Mouse (Mus musculus) E14TG2a.4 (cell line): ENCODE measurements around the gene Apoe.

Experiments
- H3K27me3 ChIP-seq: 2 replicates; pipeline ENCODE4 v1.6.1; 2014; ENCODE audit warnings: low read length, control low read depth; ENCODE audit not compliant: insufficient read depth
- H3K36me3 ChIP-seq: 2 replicates; pipeline ENCODE4 v1.6.1; 2014; ENCODE audit warnings: low read length, control low read depth; ENCODE audit not compliant: insufficient read depth
- H3K4me1 ChIP-seq: replicated peaks from 2 replicates; pipeline ENCODE4 v1.6.1; 2014; ENCODE audit warnings: low read depth, low read length, control low read depth
- H3K4me3 ChIP-seq: replicated peaks from 2 replicates; pipeline ENCODE4 v1.5.1; 2014; ENCODE audit warnings: mild to moderate bottlenecking, low read length
- H3K9me3 ChIP-seq: 2 replicates; pipeline ENCODE4 v1.6.1; 2014; ENCODE audit warnings: low read length, control low read depth
- CTCF ChIP-seq: conservative IDR thresholded peaks from 2 replicates; pipeline ENCODE4 v1.5.1; 2014; ENCODE audit warnings: low read length
- NANOG ChIP-seq: IDR thresholded peaks from 2 replicates; pipeline ENCODE4 v1.6.1; 2014; ENCODE audit warnings: borderline replicate concordance, low read length, mixed read lengths
- POU5F1 ChIP-seq: IDR thresholded peaks from 2 replicates; pipeline ENCODE4 v1.6.1; 2014; ENCODE audit warnings: low read length, borderline replicate concordance

Gene Apoe

DNA sequence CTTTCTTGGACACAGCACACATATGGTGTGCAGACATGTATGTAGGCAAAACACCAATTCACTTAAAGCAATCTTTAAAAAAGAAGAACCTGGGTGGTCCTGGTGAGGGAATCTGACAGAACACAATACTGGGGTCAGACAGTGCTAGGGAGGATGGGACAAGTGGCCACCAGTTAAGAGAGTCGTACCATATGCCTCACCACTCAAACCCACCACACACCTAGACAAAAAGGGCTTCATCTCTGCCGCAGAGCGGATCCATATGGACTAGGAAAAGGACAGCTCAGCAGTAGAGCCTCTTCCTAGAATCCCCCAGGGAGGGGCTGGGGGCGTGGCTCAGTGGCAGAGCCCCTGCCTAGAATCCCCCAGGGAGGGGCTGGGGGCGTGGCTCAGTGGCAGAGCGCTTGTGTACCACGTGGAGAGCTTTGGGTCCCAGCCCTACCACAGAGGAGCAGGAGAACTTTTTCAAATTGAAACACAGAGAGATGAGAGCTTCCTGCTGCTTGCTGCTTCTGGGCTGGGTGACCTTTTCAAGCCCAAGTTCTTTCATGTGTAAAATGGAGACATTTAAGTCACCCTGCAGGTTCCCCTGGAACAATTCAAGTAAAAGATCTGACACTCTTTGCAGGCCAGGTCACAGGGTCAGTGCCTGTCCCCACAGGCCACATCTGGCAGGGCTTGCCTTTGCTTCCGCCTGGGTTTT lies 42.5 kb upstream of the Apoe start:
- Histone ChIP-seq H3K9me3 (peaks cover under 1% of the 10 kb centered on the region), H3K36me3 (peaks cover 70% of the 10 kb centered on the region), H3K27me3 (no peaks in the 10 kb centered on the region), H3K4me1 (peaks cover 82% of the 10 kb centered on the region), H3K4me3 (peak overlapping the region; percentile 64)
- TF ChIP-seq CTCF, result no peak
- TF ChIP-seq NANOG, result peak; percentile 72; the same call in 1 of the 2 replicates
- no peak for TF ChIP-seq POU5F1

- peak overlapping the region; percentile 64 for H3K4me3 ChIP-seq
- TF ChIP-seq NANOG (no peak), CTCF (peak; percentile 34), POU5F1 (no peak)
- H3K36me3 ChIP-seq, result peaks cover 73% of the 10 kb centered on the region
- peaks cover 71% of the 10 kb centered on the region for H3K4me1 ChIP-seq
- H3K9me3 ChIP-seq, result peaks cover 10% of the 10 kb centered on the region
- H3K27me3 ChIP-seq, result no peaks in the 10 kb centered on the region
Measured at GRCm38 (mm10) chr7:19740269-19740668, 41.3 kb upstream of the Apoe start.

DNA sequence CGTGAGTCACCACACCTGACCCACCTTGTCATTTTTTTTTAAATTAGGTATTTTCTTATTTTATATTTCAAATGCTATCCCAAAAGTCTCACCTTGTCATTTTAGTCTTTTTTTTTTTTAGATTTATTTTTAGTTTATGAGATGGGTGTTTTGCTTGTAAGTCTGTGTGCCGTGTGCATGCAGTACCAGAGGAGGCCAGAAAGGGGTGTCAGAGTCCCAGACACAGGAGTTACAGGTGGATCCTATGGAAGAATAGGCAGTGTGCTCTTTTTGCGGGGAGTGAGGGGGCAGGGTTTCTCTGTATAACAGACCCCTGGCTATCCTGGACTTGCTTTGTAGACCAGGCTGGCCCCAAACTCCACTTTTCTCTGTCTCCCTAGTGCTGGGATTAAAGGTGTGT lies 39.8 kb upstream of the Apoe start:
- Histone ChIP-seq H3K9me3 (peaks cover 10% of the 10 kb centered on the region), H3K4me3 (no peak overlapping the region), H3K4me1 (peaks cover 71% of the 10 kb centered on the region), H3K36me3 (peaks cover 73% of the 10 kb centered on the region), H3K27me3 (no peaks in the 10 kb centered on the region)
- TF ChIP-seq POU5F1, result no peak
- TF ChIP-seq CTCF, result peak; percentile 32; the same call in 1 of the 2 replicates

GRCm38 (mm10) chr7:19736389-19737057 lies 37.5 kb upstream of the Apoe start:
- Histone ChIP-seq H3K4me1 (peaks cover 64% of the 10 kb centered on the region), H3K9me3 (peaks cover 10% of the 10 kb centered on the region)
- TF ChIP-seq NANOG (no peak), CTCF (no peak), POU5F1 (no peak)

DNA sequence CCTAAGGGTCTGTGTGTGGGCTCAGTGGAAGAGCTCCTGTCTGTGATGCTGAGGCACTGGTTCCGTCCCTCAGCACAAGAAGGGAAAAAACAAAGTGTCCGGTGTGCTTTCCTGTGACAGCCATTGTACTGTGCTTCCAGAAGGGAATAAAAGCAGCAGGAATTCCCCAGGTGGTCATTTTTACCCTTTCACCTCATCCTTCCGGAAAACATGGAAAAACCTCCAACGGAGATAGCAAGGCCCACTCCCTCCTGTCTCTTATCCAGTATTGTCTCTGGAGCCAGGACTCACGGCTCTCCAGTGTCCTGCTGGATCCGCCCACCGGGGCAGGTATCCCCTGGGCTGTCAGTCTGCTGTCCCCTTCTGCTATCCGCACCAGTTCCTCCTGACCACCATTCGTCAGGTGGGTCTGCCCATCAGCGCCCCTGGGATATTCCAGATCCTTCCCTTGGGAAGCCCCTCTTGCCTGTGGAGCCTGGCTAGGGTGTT lies 35.2 kb upstream of the Apoe start:
- peaks cover 10% of the 10 kb centered on the region for H3K9me3 ChIP-seq
- no peak overlapping the region for H3K4me3 ChIP-seq
- H3K36me3 ChIP-seq, result peaks cover 94% of the 10 kb centered on the region
- H3K4me1 ChIP-seq, result peaks cover 48% of the 10 kb centered on the region
- H3K27me3 ChIP-seq, result no peaks in the 10 kb centered on the region
- TF ChIP-seq CTCF, result no peak

More at GRCm38 (mm10) chr7:19736389-19737057, 37.5 kb upstream of the Apoe start:
- H3K4me3 ChIP-seq, result no peak overlapping the region
- no peaks in the 10 kb centered on the region for H3K27me3 ChIP-seq
- H3K36me3 ChIP-seq, result peaks cover 85% of the 10 kb centered on the region

DNA sequence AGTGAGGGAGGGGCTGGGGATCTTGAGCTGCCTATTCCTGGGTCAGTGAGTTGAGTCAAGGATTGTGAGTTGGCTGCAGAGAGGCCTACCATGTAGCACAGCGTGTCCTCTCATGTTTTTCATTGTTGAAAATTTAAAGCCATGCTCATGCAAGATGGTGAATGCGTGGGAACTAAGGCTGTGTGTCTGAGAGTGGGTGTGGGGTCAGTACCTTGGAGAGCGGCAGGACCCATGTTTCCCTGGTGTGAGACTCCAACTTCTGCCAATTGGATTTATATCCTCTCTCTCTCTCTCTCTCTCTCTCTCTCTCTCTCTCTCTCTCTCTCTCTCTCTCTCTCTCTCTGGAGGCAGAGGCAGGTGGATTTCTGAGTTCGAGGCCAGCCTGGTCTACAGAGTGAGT lies 27.6 kb upstream of the Apoe start:
- no peak overlapping the region for H3K4me3 ChIP-seq
- H3K9me3 ChIP-seq, result no peaks in the 10 kb centered on the region
- TF ChIP-seq CTCF (no peak), POU5F1 (no peak), NANOG (no peak)
- H3K4me1 ChIP-seq, result peaks cover 61% of the 10 kb centered on the region
- H3K27me3 ChIP-seq, result no peaks in the 10 kb centered on the region
- H3K36me3 ChIP-seq, result peaks cover 95% of the 10 kb centered on the region

- no peak overlapping the region for H3K4me3 ChIP-seq
- peaks cover 95% of the 10 kb centered on the region for H3K36me3 ChIP-seq
- no peaks in the 10 kb centered on the region for H3K27me3 ChIP-seq
- TF ChIP-seq CTCF (no peak), NANOG (no peak), POU5F1 (no peak)
- H3K4me1 ChIP-seq, result peaks cover 65% of the 10 kb centered on the region
- no peaks in the 10 kb centered on the region for H3K9me3 ChIP-seq
Measured at GRCm38 (mm10) chr7:19724167-19724566, 25.2 kb upstream of the Apoe start.

GRCm38 (mm10) chr7:19722754-19723195 lies 23.8 kb upstream of the Apoe start:
- TF ChIP-seq NANOG, result no peak
- TF ChIP-seq CTCF, result no peak
- no peak for TF ChIP-seq POU5F1
- Histone ChIP-seq H3K4me3 (0 out of 2 replicates have a peak overlapping the region, but pooled peaks have one; percentile 23), H3K36me3 (peaks cover 94% of the 10 kb centered on the region), H3K27me3 (no peaks in the 10 kb centered on the region), H3K4me1 (peaks cover 68% of the 10 kb centered on the region), H3K9me3 (no peaks in the 10 kb centered on the region)
